Mouse (Mus musculus): Measurements from ENCODE around the gene Tpmt. TPM values are rescaled to one million over a fixed set of nuclear protein-coding genes. Genes with fewer than 3 reads are reported as not detected.

The Tpmt gene
- total and polyA plus RNA-seq, 2 experiments from 2014 or later, result 12.1 to 14.4 TPM

- no peak for ATAC-seq
- DNase-seq (ENCODE audit: low spot score), result no peak
- H3K4me1 ChIP-seq (ENCODE audit: insufficient read depth, low read length), result peaks cover 8% of the 10 kb centered on the region; the same call in 1 of the 2 replicates
- H3K27ac ChIP-seq, result no peak overlapping the region
- H3K9ac ChIP-seq (replicated peaks; ENCODE audit: low read length), result peak overlapping the region; percentile 47; the same call in 1 of the 2 replicates
- H3K4me2 ChIP-seq (ENCODE audit: low read depth, low read length), result peak overlapping the region; percentile 80
- H3K36me3 ChIP-seq (ENCODE audit: insufficient read depth, low read length), result no peaks in the 10 kb centered on the region
- H3K9me3 ChIP-seq (ENCODE audit: low read length), result peaks cover 6% of the 10 kb centered on the region; the same call in 1 of the 2 replicates
- 67% methylated on average over 10 of the region's 10 CpGs for WGBS
- peak overlapping the region; percentile 49 for H3K4me3 ChIP-seq (ENCODE audit: low read length)
- no peak for TF ChIP-seq CTCF (IDR thresholded peaks at IDR 0.05; ENCODE audit: low read depth)
- H3K27me3 ChIP-seq (ENCODE audit: insufficient read depth, low read length), result no peaks in the 10 kb centered on the region
Observed at GRCm38 (mm10) chr13:47013740-47014139, 30.8 kb downstream of the Tpmt start.

GRCm38 (mm10) chr13:47001590-47001989 lies 42.9 kb downstream of the Tpmt start:
- ATAC-seq, result no peak
- Histone ChIP-seq H3K4me3 (ENCODE audit: low read length) (no peak overlapping the region), H3K4me1 (ENCODE audit: insufficient read depth, low read length) (no peaks in the 10 kb centered on the region), H3K9me3 (ENCODE audit: low read length) (no peaks in the 10 kb centered on the region), H3K36me3 (ENCODE audit: insufficient read depth, low read length) (no peaks in the 10 kb centered on the region), H3K27ac (no peak overlapping the region), H3K4me2 (ENCODE audit: low read depth, low read length) (no peak overlapping the region), H3K9ac (replicated peaks; ENCODE audit: low read length) (no peak overlapping the region), H3K27me3 (ENCODE audit: insufficient read depth, low read length) (no peaks in the 10 kb centered on the region)
- no peak for TF ChIP-seq CTCF (IDR thresholded peaks at IDR 0.05; ENCODE audit: low read depth)
- no peak for DNase-seq (ENCODE audit: low spot score)
- 93% methylated on average over 4 of the region's 4 CpGs for WGBS

DNA sequence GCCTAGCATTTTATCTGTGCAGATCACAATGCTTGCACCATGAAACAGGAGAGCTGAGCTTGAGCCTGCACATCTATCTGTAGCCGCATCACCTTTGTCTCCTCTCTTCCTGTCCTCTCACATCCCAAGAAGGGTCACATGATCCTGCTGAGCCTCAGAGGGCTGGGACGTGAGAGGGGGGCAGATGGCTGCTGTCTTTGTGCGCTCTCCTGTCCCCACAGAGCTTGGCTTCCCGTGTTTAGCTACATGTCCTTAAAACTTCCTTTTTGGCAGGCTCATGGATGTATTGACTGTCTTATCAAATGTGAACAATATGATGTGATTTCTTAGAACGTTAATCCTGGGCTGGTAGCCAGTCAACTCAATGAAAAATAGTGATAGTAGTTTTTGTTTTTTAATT lies 45.0 kb downstream of the Tpmt start:
- Histone ChIP-seq H3K4me3 (ENCODE audit: low read length) (no peak overlapping the region), H3K27ac (no peak overlapping the region), H3K4me1 (ENCODE audit: insufficient read depth, low read length) (no peaks in the 10 kb centered on the region), H3K36me3 (ENCODE audit: insufficient read depth, low read length) (no peaks in the 10 kb centered on the region), H3K4me2 (ENCODE audit: low read depth, low read length) (no peak overlapping the region), H3K9ac (replicated peaks; ENCODE audit: low read length) (no peak overlapping the region), H3K9me3 (ENCODE audit: low read length) (no peaks in the 10 kb centered on the region), H3K27me3 (ENCODE audit: insufficient read depth, low read length) (no peaks in the 10 kb centered on the region)
- WGBS, result 57% methylated on average over 5 of the region's 5 CpGs
- no peak for ATAC-seq
- no peak for TF ChIP-seq CTCF (IDR thresholded peaks at IDR 0.05; ENCODE audit: low read depth)
- DNase-seq (ENCODE audit: low spot score), result no peak

- Histone ChIP-seq H3K27ac (no peak overlapping the region), H3K36me3 (ENCODE audit: insufficient read depth, low read length) (no peaks in the 10 kb centered on the region), H3K4me3 (ENCODE audit: low read length) (no peak overlapping the region), H3K9ac (replicated peaks; ENCODE audit: low read length) (no peak overlapping the region), H3K27me3 (ENCODE audit: insufficient read depth, low read length) (no peaks in the 10 kb centered on the region), H3K9me3 (ENCODE audit: low read length) (no peaks in the 10 kb centered on the region), H3K4me1 (ENCODE audit: insufficient read depth, low read length) (no peaks in the 10 kb centered on the region), H3K4me2 (ENCODE audit: low read depth, low read length) (no peak overlapping the region)
- no peak for DNase-seq (ENCODE audit: low spot score)
- WGBS, result 76% methylated on average over 4 of the region's 4 CpGs
- no peak for TF ChIP-seq CTCF (IDR thresholded peaks at IDR 0.05; ENCODE audit: low read depth)
- no peak for ATAC-seq
Observed at GRCm38 (mm10) chr13:46997355-46997754, 47.2 kb downstream of the Tpmt start.

- Histone ChIP-seq H3K27me3 (ENCODE audit: insufficient read depth, low read length) (no peaks in the 10 kb centered on the region), H3K27ac (peak overlapping the region; percentile 36; the same call in 1 of the 2 replicates), H3K9me3 (ENCODE audit: low read length) (no peaks in the 10 kb centered on the region), H3K9ac (replicated peaks; ENCODE audit: low read length) (no peak overlapping the region), H3K36me3 (ENCODE audit: insufficient read depth, low read length) (no peaks in the 10 kb centered on the region), H3K4me1 (ENCODE audit: insufficient read depth, low read length) (no peaks in the 10 kb centered on the region), H3K4me3 (ENCODE audit: low read length) (no peak overlapping the region), H3K4me2 (ENCODE audit: low read depth, low read length) (no peak overlapping the region)
- no peak for DNase-seq (ENCODE audit: low spot score)
- no peak for TF ChIP-seq CTCF (IDR thresholded peaks at IDR 0.05; ENCODE audit: low read depth)
- no peak for ATAC-seq
- WGBS, result 58% methylated on average over 2 of the region's 2 CpGs
Observed at GRCm38 (mm10) chr13:46993274-46993551, 51.3 kb downstream of the Tpmt start.

DNA sequence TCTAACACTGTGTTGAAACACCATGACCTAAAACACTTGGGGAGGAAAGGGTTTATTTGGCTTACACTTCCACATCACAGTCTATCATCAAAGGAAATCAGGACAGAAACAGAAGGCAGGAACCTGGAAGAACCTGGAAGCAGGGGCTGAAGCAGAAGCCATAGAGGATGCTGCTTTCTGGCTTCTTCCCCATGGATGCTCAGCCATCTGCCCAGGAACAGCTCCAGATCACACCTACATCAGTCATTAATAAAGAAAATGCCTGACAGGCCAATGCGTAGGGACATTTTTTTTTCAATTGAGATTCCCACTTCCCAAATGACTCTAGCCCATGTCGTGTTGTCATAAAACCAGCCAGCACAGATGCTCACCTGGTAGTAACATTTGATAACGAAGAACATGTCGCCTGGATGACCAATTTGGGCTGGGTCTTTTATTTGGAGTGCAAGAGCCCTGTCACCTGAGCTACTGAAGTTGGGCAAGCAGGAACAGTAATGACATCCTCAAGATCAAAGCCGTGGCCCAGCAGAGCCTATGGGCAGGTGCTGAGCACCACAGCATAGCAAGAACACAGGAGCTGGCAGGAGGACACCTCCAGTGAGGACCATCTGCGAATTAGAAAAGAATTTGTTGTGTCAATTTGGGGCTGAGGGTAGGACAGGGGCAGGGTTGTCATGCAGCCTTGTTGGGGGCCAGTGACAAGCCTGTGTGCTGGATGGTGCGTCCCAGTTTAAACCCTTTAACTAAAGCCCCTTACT lies 51.8 kb downstream of the Tpmt start:
- Histone ChIP-seq H3K27me3 (ENCODE audit: insufficient read depth, low read length) (no peaks in the 10 kb centered on the region), H3K4me1 (ENCODE audit: insufficient read depth, low read length) (no peaks in the 10 kb centered on the region), H3K9ac (replicated peaks; ENCODE audit: low read length) (no peak overlapping the region), H3K4me2 (ENCODE audit: low read depth, low read length) (no peak overlapping the region), H3K36me3 (ENCODE audit: insufficient read depth, low read length) (no peaks in the 10 kb centered on the region), H3K9me3 (ENCODE audit: low read length) (no peaks in the 10 kb centered on the region), H3K4me3 (ENCODE audit: low read length) (no peak overlapping the region), H3K27ac (peak overlapping the region; percentile 36; the same call in 1 of the 2 replicates)
- 57% methylated on average over 7 of the region's 7 CpGs for WGBS
- peak; percentile 29 for DNase-seq (ENCODE audit: low spot score)
- no peak for TF ChIP-seq CTCF (IDR thresholded peaks at IDR 0.05; ENCODE audit: low read depth)
- ATAC-seq, result no peak

GRCm38 (mm10) chr13:46990376-46991011 lies 54.0 kb downstream of the Tpmt start:
- no peak overlapping the region for H3K4me2 ChIP-seq (ENCODE audit: low read depth, low read length)
- H3K9ac ChIP-seq (replicated peaks; ENCODE audit: low read length), result no peak overlapping the region
- WGBS, result 35% methylated on average over 4 of the region's 4 CpGs
- H3K27me3 ChIP-seq (ENCODE audit: insufficient read depth, low read length), result no peaks in the 10 kb centered on the region
- H3K4me1 ChIP-seq (ENCODE audit: insufficient read depth, low read length), result no peaks in the 10 kb centered on the region
- H3K4me3 ChIP-seq (ENCODE audit: low read length), result no peak overlapping the region
- TF ChIP-seq CTCF (IDR thresholded peaks at IDR 0.05; ENCODE audit: low read depth), result no peak
- no peaks in the 10 kb centered on the region for H3K9me3 ChIP-seq (ENCODE audit: low read length)
- ATAC-seq (no peak), DNase-seq (ENCODE audit: low spot score) (no peak)
- H3K27ac ChIP-seq, result no peak overlapping the region
- no peaks in the 10 kb centered on the region for H3K36me3 ChIP-seq (ENCODE audit: insufficient read depth, low read length)
